Mouse (Mus musculus) forebrain, embryonic 14.5 days (tissue): ENCODE results near the gene Ifi47. TPM values are rescaled to one million over a fixed set of nuclear protein-coding genes. Genes with fewer than 3 reads are reported as not detected.
"Not testable (repeated sequence)": the region's sequence is repeated elsewhere in the genome, so short reads cannot be mapped to it uniquely, and the experiment has no call there.

Source experiments
- ATAC-seq: fragments of 200-750 bp; cut with Nextera tagmentation; 2 replicates; pipeline ENCODE4 v1.8.0; 2017; ENCODE audit warnings: mild to moderate bottlenecking, moderate library complexity
- DNase-seq: peaks from one replicate; pipeline ENCODE4 v3.0.0-alpha.2; 2015; ENCODE audit warnings: low spot score
- H3K27ac ChIP-seq: fragments of 300-500 bp; sonication (generic); 2 replicates; pipeline ENCODE4 v1.5.1; 2014; ENCODE audit warnings: low read depth, mild to moderate bottlenecking, control low read depth, low read length, moderate library complexity
- H3K27me3 ChIP-seq: fragments of 300-500 bp; sonication (generic); replicated peaks from 2 replicates; pipeline ENCODE4 v1.6.1; 2014; ENCODE audit warnings: low read length, control low read depth, mixed read lengths; ENCODE audit not compliant: control insufficient read depth, insufficient read depth
- H3K36me3 ChIP-seq: fragments of 300-500 bp; sonication (generic); 2 replicates; pipeline ENCODE4 v1.6.1; 2014; ENCODE audit warnings: low read length, control low read depth; ENCODE audit not compliant: control insufficient read depth, insufficient read depth
- H3K4me1 ChIP-seq: fragments of 300-500 bp; sonication (generic); 2 replicates; pipeline ENCODE4 v1.6.1; 2014; ENCODE audit warnings: antibody characterized with exemption, low read length, control low read depth; ENCODE audit not compliant: control insufficient read depth, insufficient read depth
- H3K4me2 ChIP-seq: fragments of 300-500 bp; sonication (generic); 2 replicates; pipeline ENCODE4 v1.6.1; 2014; ENCODE audit warnings: mild to moderate bottlenecking, control low read depth, low read length
- H3K4me3 ChIP-seq: fragments of 300-500 bp; sonication (generic); 2 replicates; pipeline ENCODE4 v1.5.1; 2014; ENCODE audit warnings: low read depth, low read length, control low read depth
- H3K9ac ChIP-seq: fragments of 300-500 bp; sonication (generic); 2 replicates; pipeline ENCODE4 v1.6.1; 2014; ENCODE audit warnings: mild to moderate bottlenecking, low read length, control low read depth, moderate library complexity
- H3K9me3 ChIP-seq: fragments of 300-500 bp; sonication (generic); replicated peaks from 2 replicates; pipeline ENCODE4 v1.6.1; 2016; ENCODE audit warnings: low read length, control low read depth, mixed read lengths; ENCODE audit not compliant: control insufficient read depth
- WGBS: fragments of 180-500 bp; shearing (Covaris S2); extraction: QIAGEN DNeasy Blood & Tissue Kit; methylation state at CpG from one replicate; pipeline ENCODE4 v1.1.7; 2014; 5-methylcytosine and 5-hydroxymethylcytosine counted together
- polyA plus RNA-seq: library from polyadenylated mRNA; unstranded; fragments of >200 nt; fragmentation: Nextera tagmentation; extraction: Ambion mirVana; gene quantifications from 2 replicates; pipeline ENCODE4 v1.2.1, GENCODE M21; 2014

Gene Ifi47
- polyA plus RNA-seq = 0.58 and 0.70 TPM in 2 replicates

DNA sequence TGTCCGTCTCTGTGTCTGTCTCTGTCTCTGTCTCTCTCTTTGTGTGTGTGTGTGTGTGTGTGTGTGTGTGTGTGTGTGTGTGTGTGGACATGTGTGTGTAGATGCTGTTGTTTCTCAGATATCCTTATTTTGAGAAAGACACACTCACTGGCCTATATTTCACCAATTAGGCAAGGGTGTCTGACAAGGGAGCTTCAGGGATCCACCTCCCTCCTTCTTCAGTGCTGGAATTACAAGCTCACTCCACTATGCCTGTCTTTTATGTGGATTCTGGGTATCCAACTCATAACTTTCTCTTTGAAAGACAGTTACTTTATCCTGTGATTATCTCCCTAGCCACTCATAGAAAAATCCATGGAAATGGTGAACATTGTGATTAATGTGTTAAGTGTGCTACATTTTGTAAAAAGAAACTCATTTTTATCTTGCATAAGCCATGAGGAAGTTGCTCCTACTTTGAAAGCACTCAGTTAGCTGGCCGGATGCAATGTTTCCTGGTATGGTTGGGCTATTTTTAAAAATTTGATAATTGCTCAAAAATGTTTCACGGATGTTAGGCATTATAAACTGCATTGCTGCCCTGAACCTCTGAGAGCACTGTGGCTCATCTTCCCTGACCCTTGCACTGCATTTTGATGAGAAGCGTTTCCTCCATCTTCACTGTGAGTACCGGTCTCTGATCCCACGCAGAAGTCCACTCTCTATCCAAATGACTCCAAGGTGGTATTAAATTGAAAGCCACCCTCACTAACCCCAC lies at the start of gene Ifi47:
Gene Ifi47 (plus strand): TSS at position 587 of the 757 bp plus-strand sequence.
- not testable (repeated sequence) for H3K9me3 ChIP-seq, H3K4me2 ChIP-seq, H3K27ac ChIP-seq, H3K4me1 ChIP-seq, H3K4me3 ChIP-seq, H3K36me3 ChIP-seq, H3K27me3 ChIP-seq, ATAC-seq, H3K9ac ChIP-seq, DNase-seq
- WGBS = 89% methylated on average over 6 of the region's 6 CpGs

DNA sequence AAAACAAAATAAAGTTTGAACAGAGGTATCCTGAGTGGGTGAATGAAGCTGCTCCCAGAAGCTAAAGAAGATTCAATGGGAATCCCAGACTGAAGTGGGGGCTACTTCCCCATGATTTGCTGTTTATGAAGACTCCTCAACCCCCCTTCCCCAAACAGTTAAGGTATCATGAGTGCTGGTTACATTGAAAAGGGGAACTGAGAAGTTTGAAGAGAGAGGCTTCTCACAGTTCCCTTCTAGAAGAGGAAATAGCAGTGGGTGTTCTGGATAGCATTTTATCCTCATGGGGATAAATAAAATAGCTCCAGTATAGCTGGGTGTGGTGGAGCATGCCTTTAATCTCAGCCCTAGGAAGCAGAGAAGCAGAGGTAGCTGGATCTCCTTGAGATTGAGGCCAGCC lies 26.3 kb upstream of the Ifi47 start:
- not testable (repeated sequence) for H3K4me1 ChIP-seq, H3K9ac ChIP-seq, H3K4me2 ChIP-seq, H3K9me3 ChIP-seq, H3K4me3 ChIP-seq, H3K27me3 ChIP-seq, H3K36me3 ChIP-seq, ATAC-seq, H3K27ac ChIP-seq, DNase-seq

DNA sequence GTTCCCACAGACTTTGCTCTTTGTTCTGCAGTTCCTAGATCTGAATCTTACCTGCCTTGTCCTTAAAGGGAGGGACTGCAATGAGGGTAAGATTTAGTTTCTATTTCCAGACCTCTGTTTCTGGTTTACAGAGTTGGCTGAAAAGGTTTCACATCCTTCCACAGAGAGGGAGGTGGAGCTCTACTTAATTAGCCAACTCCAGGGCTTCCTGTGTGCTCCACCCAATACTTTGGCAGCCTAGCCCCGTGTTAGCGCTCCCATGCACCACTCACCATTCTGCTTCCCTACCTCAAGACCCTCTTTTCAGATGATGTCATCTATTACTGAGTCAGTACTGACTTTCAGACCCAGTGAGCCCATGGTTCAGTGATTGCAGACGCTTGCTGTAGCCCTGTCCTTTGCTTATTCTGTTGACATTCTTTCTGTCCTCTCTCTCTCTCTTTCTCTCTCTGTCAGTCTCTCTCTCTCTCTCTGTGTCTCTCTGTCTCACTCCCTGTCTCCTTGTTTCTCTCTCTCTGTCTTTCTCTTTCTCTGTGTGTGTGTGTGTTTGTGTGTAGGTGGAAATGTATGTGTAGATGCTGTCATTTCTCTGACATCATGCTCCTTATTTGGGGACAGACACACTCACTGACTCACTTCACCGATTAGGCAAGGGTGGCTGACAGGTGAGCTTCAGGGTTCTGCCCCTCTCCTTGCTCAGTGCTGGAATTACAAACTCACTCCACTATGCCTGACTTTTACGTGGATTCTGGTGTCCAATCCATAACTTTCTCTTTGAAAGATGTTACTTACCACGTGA lies 25.1 kb upstream of the Ifi47 start, which contains the start of gene 9930111J21Rik2:
Gene 9930111J21Rik2 (minus strand): TSS at position 150 of the 799 bp plus-strand sequence.
- not testable (repeated sequence) for H3K4me2 ChIP-seq, H3K27me3 ChIP-seq, H3K9me3 ChIP-seq, H3K4me3 ChIP-seq, H3K27ac ChIP-seq, H3K36me3 ChIP-seq, H3K4me1 ChIP-seq, ATAC-seq, DNase-seq, H3K9ac ChIP-seq
- 100% methylated on average over 1 of the region's 6 CpGs for WGBS

DNA sequence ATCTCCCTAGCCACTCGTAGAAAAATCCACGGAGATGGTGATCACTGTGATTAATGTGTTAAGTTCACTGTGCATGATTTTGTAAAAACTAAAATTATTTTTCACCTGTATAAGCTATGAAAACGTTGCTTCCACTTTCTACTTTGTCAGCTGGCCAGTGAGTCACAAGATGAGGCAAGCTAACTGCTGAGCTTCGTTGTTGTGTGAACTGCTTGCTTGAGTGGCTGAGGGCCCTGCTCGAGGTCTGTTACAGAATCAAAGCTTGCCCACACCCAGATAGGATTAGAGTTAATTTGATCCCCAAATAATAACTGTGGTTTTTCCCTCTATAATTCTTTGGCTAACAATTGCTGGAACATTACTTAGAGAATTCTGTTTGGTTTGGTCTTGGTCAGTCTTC lies 24.5 kb upstream of the Ifi47 start:
- not testable (repeated sequence) for H3K4me1 ChIP-seq, H3K9me3 ChIP-seq, H3K27ac ChIP-seq, H3K9ac ChIP-seq, DNase-seq, H3K36me3 ChIP-seq, H3K27me3 ChIP-seq, H3K4me3 ChIP-seq, ATAC-seq, H3K4me2 ChIP-seq
- WGBS = no CpG with 5 or more reads among the region's 5 CpGs

DNA sequence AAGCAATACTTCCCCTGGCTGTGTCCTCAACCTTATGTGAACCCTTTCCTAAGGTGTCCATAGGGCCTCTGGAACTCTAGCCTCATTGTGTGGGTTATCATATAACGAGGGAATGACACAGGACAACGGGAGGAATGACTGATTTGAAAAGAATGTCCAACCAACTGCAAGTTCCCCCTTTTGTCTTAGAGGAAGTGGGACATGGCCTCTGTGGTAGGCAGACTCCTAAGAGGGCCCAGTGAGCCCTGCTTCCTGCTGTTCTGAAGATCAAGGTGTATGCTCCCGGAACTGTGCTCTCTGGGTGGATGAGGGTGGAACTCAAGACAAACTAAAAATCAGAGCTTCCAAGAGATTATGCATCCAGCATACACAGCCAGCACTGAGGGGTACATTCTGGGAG lies 16.3 kb upstream of the Ifi47 start:
- not testable (repeated sequence) for H3K36me3 ChIP-seq, H3K9ac ChIP-seq, H3K27ac ChIP-seq, H3K4me3 ChIP-seq, ATAC-seq, H3K9me3 ChIP-seq, H3K4me2 ChIP-seq, H3K27me3 ChIP-seq, DNase-seq, H3K4me1 ChIP-seq
- WGBS = 73% methylated on average over 2 of the region's 3 CpGs

DNA sequence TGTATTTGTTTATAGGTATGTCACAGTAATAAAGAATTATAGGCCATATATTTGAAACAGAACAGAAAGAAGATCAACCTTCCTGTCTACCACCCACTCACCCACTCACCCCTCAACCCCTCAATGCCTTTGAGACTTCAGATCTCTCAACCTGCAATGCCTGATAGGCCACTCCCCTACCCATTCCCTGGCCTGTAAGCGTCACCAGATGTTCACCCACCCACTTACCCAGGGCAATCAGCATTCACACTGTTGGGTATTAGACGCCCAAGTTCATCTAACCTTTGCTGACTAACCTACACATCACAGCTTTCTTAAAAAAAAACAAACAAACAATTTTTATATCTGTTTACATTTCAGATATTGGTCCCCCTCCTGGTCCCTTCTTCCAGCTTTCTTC lies 14.5 kb upstream of the Ifi47 start:
- H3K27ac ChIP-seq, DNase-seq, H3K9ac ChIP-seq, H3K4me3 ChIP-seq, H3K27me3 ChIP-seq, H3K9me3 ChIP-seq, H3K36me3 ChIP-seq, H3K4me1 ChIP-seq, H3K4me2 ChIP-seq, ATAC-seq: not testable (repeated sequence)
- WGBS = 58% methylated on average over 2 of the region's 2 CpGs

DNA sequence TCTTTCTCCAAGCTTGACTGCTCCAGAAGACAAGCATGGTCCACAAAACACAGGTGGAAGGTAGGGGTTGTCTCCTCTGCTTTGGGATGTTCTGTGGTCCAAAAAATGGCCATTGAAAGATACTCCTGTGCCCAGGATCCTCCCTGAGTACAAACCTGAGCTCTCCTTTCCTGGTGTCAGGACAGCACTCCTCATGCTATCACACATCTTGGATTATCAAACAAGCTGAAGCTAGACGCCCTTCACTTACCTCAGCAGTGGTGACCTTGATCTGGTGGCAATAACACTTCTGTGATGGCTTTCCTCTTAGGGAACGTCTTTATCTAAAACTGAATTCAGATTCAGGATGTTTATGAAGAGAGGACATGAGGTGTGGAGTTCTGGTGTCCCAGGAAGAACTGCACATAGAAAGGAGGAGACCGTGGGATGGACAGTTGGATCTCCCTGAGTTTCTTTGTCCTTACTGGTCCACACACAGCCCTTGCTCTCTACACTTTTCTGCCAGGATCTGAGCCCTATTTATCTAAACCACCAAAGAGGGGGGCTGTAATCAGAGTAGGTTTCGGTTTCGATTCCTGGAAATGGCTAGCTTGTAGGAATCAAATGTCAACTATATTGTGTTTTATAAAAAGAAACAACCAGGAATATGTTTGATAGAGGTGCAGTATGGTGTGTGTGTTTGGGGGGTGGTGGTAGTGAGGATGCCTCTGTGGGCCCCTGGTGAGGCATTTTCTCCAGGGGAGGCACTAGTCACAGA lies 12.5 kb upstream of the Ifi47 start, which contains the start of gene Tgtp2:
Gene Tgtp2 (minus strand): TSS at position 494 of the 757 bp plus-strand sequence.
- 88% methylated on average over 5 of the region's 5 CpGs for WGBS
- not testable (repeated sequence) for H3K27me3 ChIP-seq, H3K4me3 ChIP-seq, ATAC-seq, H3K27ac ChIP-seq, H3K4me2 ChIP-seq, H3K4me1 ChIP-seq, H3K9me3 ChIP-seq, H3K36me3 ChIP-seq, H3K9ac ChIP-seq, DNase-seq

DNA sequence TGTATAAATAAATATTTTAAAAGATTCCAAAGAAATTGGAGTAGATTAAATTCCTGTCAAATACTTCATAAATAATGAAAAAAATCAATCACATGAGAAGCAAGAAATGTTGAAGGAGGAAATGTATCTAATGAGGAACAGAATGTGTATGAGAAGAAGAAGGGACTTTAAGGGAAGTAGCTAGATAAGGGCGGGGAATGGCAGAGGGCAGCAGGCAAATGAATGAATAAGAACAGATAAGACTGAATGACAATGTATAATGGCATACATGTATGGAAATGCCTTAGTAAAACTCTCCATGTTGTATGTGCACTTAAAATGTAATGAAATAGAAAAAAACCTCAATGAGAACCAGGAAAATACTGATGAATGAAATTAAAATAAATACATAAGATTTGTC lies 8.0 kb upstream of the Ifi47 start:
- H3K36me3 ChIP-seq = no peaks in the 10 kb centered on the region
- H3K4me2 ChIP-seq = no peak overlapping the region
- H3K4me3 ChIP-seq = no peak overlapping the region
- H3K27ac ChIP-seq = no peak overlapping the region
- ATAC-seq = no peak
- WGBS = 85% methylated on average over 1 of the region's 1 CpGs
- no peaks in the 10 kb centered on the region for H3K9me3 ChIP-seq
- DNase-seq = no peak
- no peak overlapping the region for H3K9ac ChIP-seq
- no peaks in the 10 kb centered on the region for H3K4me1 ChIP-seq
- no peaks in the 10 kb centered on the region for H3K27me3 ChIP-seq
